Mouse (Mus musculus) spleen, postnatal 4 days (tissue): ENCODE results near the gene Cbs.

Source experiments
- DNase-seq, 2 experiments: peaks; one replicate each; pipeline ENCODE4 v3.0.0; 2022; ENCODE audit warnings: low spot score in 2 of 2

Cbs gene

DNA sequence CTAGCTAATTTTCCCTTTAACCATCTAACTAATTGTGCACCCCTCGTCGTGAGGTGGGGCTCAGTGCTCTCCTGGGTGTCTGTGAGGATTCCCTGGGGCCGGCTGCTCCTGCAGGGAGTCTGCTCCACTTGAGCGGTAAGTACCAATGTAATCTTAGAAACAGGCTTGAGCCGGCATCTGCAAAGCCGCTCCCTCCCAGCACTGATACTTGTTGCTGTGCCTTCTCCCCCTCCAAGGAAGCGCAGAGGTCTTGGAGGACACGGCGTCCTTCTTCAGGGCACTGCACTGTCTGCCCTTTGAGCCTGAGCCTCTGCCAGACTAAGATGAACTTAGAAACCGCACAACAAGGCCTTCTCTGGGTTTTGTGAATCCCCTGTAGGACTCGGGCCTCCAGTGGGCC is 46.2 kb downstream of the Cbs start:
- DNase-seq = no peak

DNA sequence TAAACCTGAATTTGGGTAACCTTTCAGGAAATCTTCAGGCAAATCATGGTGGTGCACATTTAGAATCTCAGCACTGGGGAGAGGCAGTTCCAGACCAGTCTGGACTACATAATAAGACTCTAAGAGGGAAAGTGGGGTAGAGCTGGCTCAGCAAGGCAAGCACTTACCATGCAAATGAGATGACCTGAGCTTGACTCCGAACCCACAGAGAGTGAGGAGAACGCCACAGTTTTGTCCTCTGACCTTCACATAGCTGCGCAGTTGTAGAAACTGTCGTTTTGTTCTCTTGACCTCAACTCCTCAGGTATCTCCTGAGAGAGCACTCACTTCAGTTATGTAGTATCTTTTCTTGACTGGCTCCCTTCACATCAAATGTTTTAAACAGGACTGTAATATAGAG is 48.3 kb downstream of the Cbs start:
- DNase-seq = no peak

DNA sequence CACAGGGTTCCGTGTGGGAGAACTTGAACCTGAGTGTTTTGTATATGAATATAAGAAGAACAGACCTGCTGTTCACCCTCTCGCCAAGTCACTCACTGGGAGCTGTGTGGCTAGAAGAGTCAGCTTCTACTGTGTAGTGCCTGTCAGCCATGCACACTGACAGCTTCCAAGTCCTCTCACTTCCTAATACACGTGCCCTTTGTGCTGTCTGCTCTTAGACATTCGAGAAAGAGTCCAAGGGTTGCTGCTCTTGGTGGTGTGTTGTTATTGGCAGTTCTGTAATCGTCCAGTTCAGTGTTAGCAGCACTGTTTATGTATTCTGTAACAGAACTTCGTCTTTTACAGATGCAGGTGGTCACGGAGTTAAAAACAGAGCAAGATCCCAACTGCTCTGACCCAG is 48.9 kb downstream of the Cbs start:
- no peak for DNase-seq

DNA sequence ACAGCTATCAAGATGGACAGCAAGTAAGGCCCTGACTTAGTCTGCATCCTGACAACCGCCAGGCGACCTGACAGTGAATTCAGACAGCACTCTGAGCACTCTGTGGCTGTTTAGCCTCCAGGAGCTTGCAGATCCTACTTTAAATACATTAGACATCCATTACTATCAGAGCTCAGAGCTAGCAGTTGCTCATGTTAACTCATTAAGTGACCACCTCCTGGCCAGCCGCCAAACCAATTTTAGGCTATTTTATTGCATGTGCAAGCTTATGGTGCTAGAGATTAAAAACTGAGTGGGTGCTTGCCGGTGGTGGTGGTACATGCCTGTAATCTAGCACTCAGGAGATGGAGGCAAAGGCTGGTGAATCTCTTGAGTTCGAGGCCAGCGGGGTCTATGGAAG is 53.3 kb downstream of the Cbs start:
- DNase-seq = no peak

DNA sequence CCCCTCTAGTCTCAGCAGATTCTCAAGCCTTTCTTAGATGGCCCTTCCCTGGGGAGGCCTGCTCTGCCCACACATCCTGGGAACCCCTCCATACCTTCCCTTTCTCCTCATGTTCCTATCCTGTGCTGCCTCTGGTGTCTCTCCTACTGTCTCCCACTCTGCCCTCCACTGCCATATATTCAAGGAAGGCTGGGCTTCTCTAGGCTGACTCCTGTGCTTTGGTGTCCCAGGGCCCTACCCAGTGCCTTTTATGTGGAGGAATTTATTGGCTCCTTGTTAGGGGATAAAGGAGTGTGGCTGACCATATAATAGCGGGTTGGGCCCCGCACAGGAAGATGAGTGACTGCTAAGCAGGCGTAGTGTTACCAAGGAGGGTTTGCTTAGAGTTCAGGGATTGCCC is 53.9 kb downstream of the Cbs start:
- DNase-seq = no peak

DNA sequence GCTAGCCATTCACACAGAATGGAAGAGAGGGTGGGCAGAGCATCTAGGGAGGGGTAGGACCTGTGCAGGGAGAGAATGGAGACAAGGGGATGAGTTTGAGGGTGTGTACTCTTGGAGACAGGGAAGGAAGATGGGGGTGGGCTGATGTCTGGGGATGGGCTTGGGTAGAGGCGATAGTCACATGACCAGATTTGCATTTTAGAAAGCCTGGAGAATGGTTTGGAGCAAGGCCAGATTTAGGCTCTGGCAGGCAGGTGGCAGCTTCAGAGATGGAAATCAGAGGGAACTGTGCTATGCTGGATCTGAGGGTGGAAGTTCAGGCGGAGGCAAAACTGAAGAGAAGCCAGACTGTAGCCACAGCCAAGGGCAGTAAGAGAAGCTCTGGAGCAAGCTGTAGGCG is 56.7 kb downstream of the Cbs start:
- no peak for DNase-seq

DNA sequence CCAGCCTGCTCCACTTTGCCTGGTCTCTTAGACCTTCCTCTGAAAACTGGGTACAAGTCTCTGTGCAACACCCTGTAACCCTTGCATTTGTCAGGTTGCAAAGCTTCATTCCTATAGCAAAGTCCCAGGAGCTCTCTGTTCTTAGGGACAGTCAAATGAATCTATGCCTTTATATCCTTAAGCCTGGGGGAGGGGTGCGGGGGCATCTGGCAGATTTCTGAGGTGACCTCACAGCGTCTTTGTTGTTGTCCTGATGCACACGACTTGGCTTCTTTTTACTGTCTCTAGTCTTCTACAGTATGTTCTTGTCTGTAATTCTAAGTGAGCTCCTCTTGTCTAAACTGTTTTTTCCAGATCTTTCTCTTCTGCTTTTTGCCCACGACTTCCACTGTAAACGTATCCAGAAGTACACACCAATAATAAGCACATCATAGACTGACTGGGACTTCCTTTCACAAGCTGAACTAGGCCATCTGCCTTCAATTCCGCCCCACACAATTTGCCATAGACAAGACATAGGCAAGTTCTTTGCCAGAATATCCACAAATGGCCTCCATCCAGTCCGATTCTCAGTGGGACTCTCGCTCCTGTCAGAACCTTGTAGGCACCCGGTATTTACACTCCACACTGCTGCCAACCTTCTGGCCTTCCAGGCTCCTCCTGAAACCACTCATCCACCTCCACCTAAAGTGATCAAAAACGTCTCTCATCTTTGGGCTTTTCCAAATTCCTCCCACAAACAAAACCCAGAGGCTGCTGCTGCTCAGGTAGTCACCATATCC is 60.5 kb downstream of the Cbs start:
- DNase-seq = no peak

DNA sequence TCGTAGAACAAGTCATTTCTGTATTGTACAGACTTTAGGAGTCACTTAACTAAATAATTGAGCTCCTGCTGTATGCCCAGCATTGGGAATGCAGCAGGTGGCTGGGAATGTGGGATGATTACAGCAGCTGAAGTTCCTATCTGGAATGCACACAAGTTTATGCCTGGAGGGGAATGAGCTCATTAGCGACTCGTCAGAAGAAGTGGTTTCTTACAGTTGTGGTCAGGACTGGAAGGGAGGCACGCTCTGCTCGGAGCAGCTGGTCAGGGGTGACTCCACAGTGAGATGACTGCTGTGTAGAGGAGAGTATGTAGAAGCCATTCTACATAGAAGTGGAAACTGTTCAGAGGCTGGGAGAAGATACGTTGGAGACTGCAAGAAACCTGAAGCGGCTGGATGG is 62.4 kb downstream of the Cbs start:
- DNase-seq = no peak

DNA sequence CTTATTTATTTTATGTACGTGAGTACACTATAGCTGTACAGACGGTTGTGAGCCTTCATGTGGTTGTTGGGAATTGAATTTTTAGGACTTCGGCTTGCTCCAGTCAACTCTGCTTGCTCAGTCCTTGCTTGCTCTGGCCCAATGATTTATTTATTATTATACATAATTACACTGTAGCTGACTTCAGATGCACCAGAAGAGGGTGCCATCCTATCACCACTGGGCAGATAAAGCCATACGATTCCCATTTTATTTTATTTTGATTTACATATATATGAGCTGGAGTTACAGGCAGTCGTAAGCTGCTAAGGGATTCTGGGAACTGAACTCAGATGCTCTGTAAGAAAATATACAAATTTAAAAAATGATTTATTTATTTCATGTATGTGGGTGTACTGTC is 65.3 kb downstream of the Cbs start:
- DNase-seq = no peak

DNA sequence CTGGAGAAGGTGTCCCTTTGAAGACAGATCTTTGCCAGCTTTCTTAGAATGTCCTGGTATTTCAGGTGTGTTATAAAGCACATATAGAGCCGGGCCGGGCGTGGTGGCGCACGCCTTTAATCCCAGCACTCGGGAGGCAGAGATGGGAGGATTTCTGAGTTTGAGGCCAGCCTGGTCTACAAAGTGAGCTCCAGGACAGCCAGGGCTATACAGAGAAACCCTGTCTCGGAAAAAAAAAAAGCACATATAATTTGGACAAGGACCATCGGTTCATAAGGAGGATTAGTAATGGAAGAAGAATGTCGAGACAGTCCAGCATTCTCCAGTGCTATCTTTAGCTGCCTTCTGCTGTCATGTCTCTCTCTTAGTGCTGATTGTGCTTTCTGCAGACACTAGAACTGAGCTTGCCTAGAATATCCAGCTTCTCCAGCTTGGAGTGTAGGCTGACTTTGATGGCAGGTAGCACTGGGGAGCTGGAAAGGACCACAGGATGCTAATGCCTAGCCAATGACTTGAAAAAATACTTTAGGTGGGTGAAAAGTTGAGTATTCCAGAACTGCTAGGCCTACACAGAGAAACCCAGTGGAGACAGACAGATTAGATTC is 66.6 kb downstream of the Cbs start:
- peak; percentile 47 to 87 for DNase-seq

DNA sequence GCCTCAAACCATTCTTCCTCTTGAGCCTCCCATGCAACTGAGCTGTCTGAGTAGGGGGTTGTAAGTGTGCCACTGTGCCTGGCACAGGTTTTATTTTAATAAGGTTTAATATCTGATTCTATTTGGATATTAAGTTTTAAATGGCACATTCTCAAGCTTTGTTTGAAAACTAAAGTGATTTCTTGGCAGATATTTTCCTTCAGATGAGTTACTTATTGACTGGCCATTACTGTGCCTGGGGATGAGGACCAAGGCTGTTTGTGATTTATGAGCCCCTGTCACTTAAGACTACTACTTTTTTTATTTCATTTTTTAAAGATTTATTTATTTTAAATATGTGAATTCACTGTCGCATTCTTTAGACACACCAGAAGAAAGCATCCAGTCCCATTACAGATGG is 67.3 kb downstream of the Cbs start:
- no peak for DNase-seq

DNA sequence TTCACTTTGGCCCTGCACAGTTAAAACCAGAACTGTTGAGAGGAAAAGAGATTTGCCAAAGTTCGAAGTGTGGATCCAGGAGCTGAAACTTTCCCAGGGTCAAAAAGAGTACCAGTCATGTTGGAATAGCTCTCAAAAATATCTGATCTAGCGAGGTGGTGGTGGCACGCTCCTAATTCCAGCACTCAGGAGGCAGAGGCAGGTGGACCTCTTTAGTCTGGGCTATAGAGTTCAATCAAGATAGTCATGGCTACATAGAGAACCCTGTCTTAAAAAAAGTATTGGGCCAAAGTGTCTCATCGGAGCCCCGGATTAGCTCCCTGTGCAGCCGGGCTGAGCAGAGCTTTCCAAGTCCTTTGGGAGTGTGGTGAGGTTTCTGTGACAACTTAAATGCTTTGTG is 70.8 kb downstream of the Cbs start:
- DNase-seq = no peak

DNA sequence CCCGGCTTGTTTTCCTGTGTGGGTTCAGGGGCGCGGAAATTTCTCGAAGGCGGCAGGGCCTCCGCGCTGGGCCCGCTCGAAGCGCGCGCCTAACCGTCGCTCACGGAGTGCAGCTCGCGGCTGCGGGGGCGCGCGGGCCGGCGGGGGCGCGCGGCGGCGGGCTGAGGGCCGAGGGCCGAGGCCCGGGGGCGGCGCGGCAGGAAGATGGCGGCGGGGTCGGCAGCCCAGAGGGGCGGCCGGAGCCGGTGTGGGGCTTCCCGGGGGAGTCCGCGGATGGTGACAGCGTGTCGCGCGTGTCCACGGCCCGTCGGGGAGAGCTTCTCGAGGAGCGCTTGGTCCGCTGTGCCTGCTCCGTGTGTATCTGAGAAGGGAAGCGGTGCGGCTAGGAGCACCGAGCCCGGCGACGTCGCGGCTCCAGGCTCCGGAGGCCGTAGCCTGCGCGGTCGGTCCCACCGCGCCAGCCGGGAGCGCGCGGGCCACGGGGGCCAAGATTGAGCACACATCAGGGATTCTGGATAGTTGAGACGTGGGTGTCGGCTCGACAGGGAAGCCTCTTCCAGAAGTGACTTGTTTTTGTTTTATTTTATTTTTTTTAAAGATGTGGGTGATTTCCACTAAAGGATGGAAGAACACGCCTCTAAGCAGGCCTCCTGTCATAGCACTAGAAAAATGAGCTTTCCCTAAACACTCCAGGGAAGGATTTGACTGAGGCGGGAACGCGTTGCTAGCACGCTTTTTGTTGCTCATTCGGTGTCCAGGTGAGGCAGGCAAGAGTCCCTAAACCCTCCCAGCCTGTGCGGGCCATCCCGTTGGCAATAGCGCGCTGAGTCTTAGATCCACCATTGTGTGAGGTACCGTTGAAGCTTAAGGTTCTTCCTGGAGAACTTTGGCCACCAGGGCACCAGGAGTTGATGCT is 71.6 kb downstream of the Cbs start:
- peak; percentile 62 to 84 for DNase-seq

DNA sequence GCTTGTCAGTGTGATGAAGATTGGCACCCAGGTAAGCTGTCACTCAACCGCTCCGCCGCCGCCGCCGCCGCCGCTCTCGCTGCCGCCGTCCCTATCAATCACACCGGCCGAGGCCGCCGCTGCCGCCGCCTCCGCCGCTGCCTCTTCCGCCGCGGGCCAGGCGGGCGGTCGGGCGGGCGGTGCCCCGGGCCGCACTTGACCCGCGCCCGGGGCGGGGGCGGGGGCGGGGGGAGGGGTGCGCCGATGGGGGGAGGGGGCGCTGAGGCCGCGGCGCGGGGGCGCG is 72.2 kb downstream of the Cbs start:
- no peak for DNase-seq

DNA sequence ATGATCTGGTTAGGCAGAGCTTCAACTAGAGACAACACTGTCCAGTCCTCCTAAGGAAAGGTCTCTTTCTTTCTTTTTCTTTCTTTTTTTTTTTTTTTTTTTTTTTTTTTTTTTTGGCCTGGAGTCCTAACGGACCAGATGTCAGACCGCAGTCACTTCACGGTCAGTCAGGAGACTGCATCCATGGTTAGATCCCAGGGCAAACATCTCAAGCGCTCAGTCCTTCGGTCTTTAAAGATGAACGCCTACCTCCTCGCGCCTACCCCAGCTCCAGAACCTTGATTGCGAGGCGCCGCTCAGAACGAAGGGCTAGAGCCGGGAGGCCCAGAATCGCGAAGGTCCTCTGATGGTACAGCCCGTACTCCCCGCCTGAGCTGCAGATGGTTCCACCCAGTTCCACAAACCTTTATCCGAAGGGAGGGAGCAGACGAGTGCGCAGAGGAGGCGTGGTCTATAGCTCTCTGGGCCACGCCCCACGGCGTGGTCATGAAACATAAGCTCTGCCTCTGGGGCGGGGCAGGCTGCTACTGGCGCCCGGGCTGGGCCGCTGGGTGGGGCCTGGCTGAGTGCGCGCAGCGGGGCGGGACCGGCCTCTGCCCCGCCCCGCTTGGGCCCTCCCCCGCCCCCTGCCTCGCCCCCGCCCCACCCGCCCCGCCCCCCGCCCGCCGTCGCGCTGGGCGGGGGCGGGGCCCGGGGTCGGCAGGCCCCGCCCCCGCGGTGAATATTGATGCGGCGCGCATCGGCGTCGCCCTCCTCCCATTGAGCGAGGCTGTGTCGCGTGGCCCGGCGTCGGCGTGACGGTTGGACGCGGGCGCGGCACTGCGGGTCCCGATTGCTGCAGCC is 72.8 kb downstream of the Cbs start, which contains the start of gene Pknox1:
TSS of gene Pknox1 (plus strand) at position 720 of the 843 bp plus-strand sequence.
- peak; percentile 98 to 99 for DNase-seq

DNA sequence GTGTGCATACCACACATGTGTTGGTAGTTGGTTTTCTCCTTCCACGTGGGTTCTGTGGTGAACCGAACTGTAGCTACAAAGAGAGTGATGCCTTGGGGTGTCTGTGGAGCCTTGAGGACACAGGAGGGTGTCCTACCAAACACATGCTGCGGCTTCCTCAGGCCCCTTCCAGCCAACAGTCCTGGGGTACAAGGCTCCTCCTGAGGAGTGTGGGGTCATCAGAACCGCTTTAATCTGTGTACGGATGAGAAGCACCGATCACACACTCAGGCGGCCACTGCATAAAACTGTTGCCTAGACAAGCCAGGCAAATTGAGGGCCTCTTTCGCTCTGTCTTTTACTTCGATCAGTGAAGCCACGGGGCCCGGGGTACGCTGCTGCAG is 73.4 kb downstream of the Cbs start:
- peak; percentile 49 to 75 for DNase-seq

DNA sequence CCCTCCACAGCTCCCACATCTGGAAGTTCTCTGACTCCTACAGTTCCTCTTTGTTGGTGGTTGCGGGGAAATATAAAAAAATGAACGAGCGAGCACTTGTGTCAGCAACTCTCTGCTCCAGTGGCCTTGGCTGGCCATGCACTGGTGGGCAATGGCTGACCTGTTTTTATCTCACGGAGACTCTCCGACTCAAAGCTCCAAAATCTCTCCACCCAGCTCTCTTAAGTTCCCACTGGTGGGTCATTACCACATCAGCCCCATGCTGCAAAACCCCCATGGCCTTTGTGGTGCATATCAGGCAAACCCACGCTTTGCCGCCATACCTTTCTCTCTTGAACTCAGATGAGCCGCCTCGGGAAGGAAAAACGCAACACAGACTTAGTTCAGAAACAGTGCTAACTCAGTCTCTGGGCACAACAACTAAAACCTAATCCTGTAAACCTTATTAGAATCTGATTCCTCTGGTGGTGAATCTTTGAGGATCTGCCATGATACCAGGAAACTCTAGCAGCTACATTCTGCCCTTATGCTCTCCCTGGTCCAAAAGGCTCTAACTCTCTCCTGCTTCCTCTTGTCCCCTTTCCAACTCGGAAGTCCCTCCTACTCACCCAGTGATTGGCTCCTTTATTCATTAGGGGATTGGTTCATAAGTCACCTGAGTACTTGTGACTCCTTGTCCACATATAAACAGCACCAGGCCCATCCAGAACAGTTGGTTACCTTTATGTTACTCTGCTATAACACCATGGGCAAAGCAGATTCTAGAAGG is 77.8 kb downstream of the Cbs start:
- no peak for DNase-seq
